Mouse (Mus musculus): ENCODE results near the gene Dnah7b.
"Not testable (repeated sequence)": the region's sequence is repeated elsewhere in the genome, so short reads cannot be mapped to it uniquely, and the experiment has no call there.

Gene Dnah7b

GRCm38 (mm10) chr1:46066015-46066414 lies at the start of gene Dnah7b:
TSS of gene Dnah7b (plus strand) at chr1:46066315.
- DNase-seq: no peak

- DNase-seq: no peak
Observed at GRCm38 (mm10) chr1:46018382-46018977, 47.6 kb upstream of the Dnah7b start.

GRCm38 (mm10) chr1:46022262-46022661 lies 43.9 kb upstream of the Dnah7b start:
- DNase-seq: no peak

GRCm38 (mm10) chr1:46031993-46032555 lies 34.0 kb upstream of the Dnah7b start:
- DNase-seq: no peak

- DNase-seq: no peak
Observed at GRCm38 (mm10) chr1:46048188-46048587, 17.9 kb upstream of the Dnah7b start.

- DNase-seq: no peak
Observed at GRCm38 (mm10) chr1:46066484-46067251, 553 bp downstream of the Dnah7b start.

GRCm38 (mm10) chr1:46068787-46069186 lies 2.7 kb downstream of the Dnah7b start:
- not testable (repeated sequence) for DNase-seq

- DNase-seq: no peak
Observed at GRCm38 (mm10) chr1:46077891-46078290, 11.8 kb downstream of the Dnah7b start.

GRCm38 (mm10) chr1:46100484-46100883 lies 34.4 kb downstream of the Dnah7b start:
- DNase-seq: no peak

- DNase-seq: not testable (repeated sequence)
Observed at GRCm38 (mm10) chr1:46112606-46113005, 46.5 kb downstream of the Dnah7b start.

- not testable (repeated sequence) for DNase-seq
Observed at GRCm38 (mm10) chr1:46117179-46117578, 51.1 kb downstream of the Dnah7b start.

GRCm38 (mm10) chr1:46128058-46128457 lies 61.9 kb downstream of the Dnah7b start:
- DNase-seq: no peak

- not testable (repeated sequence) for DNase-seq
Observed at GRCm38 (mm10) chr1:46196835-46197234, 130.7 kb downstream of the Dnah7b start.

GRCm38 (mm10) chr1:46201169-46201568 lies 135.1 kb downstream of the Dnah7b start:
- DNase-seq: not testable (repeated sequence)

- DNase-seq: not testable (repeated sequence)
Observed at GRCm38 (mm10) chr1:46210014-46210588, 144.0 kb downstream of the Dnah7b start.

- DNase-seq: not testable (repeated sequence)
Observed at GRCm38 (mm10) chr1:46222704-46223103, 156.6 kb downstream of the Dnah7b start.

- DNase-seq: not testable (repeated sequence)
Observed at GRCm38 (mm10) chr1:46226136-46226535, 160.0 kb downstream of the Dnah7b start.

- not testable (repeated sequence) for DNase-seq
Observed at GRCm38 (mm10) chr1:46268841-46269240, 202.7 kb downstream of the Dnah7b start.

- no peak for DNase-seq
Observed at GRCm38 (mm10) chr1:46271927-46272326, 205.8 kb downstream of the Dnah7b start.

GRCm38 (mm10) chr1:46278057-46278910 lies 212.2 kb downstream of the Dnah7b start:
- not testable (repeated sequence) for DNase-seq

- DNase-seq: not testable (repeated sequence)
Observed at GRCm38 (mm10) chr1:46278911-46279565, 212.9 kb downstream of the Dnah7b start.

GRCm38 (mm10) chr1:46294451-46294850 lies 228.3 kb downstream of the Dnah7b start:
- not testable (repeated sequence) for DNase-seq

Measured in thymus, postnatal 25 days (tissue).